In the genomic region with DNA sequence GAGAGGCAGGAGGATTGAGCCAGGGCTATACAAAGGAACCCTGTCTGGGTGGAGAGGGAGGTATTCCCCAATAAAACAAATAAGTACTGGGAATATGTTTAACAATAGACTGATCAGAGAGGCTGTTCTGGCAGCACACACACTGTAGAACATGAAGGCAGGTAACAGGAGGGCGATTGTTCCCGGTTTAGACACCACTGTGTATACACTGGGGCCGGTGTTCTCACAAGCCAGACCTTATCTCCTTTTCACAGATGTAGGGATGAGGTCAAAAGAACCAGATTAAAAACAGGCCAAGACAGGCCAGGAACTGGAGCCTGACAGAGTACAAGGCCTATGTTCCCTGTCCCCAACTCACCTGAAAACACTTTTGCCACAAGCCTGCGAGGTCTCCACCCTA, we compare ENCODE assay signal across 9 mouse cellular contexts. TPM values are rescaled to one million over a fixed set of nuclear protein-coding genes. Genes with fewer than 3 reads are reported as not detected.
DNase-seq lines count a peak whose midpoint lies in the region; ATAC-seq and TF ChIP-seq lines count a peak whose summit lies in the region.
"Had no signal": no experiment of that assay in that cellular context is flagged by ENCODE, and none has a peak within 500 bp of the region (broad histone marks: within the 10 kb centered on the region; RNA-seq: fewer than 3 reads in every experiment).

No protein-coding gene starts in this region.

- H3K36me3 ChIP-seq in lung, embryonic 15.5 days = no peaks in the 10 kb centered on the region
- H3K36me3 ChIP-seq in hindbrain, embryonic 15.5 days = no peaks in the 10 kb centered on the region
- no peaks in the 10 kb centered on the region for H3K36me3 ChIP-seq in midbrain, embryonic 15.5 days (replicated peaks)

- no peak overlapping the region for H3K9ac ChIP-seq in lung, embryonic 15.5 days
- no peak overlapping the region for H3K9ac ChIP-seq in hindbrain, embryonic 15.5 days
- H3K9ac ChIP-seq in midbrain, embryonic 15.5 days = no peak overlapping the region

- intact Hi-C loops in left cerebral cortex, postnatal 36 days (cut with DNase I) = no loop called here

- DNase-seq in lung, adult 2 months = no peak
- DNase-seq in left cerebral cortex, postnatal 36 days (ENCODE audit: low spot score in 2 of 2) = no peak
- no peak for DNase-seq in yolk sac, embryonic 10.5 days (ENCODE audit: low spot score)
- DNase-seq in cerebellum, adult 11-12 months = no peak
- DNase-seq: embryo, embryonic 11 days had no signal

- ATAC-seq in lung, embryonic 15.5 days (ENCODE audit: borderline replicate concordance, extremely low read depth, low FRiP score, low TSS enrichment) = no peak
- ATAC-seq in common myeloid progenitor, adult 5-6 weeks (replicated peaks; ENCODE audit: low read depth, poor library complexity, severe bottlenecking) = 0 out of 2 replicates have a peak, but pooled peaks have one; percentile 10
- ATAC-seq in hindbrain, embryonic 15.5 days (ENCODE audit: low FRiP score, low read depth) = no peak
- 0 out of 2 replicates have a peak, but pooled peaks have one; percentile 18 for ATAC-seq in midbrain, embryonic 15.5 days (replicated peaks)

- no peak for TF ChIP-seq POLR2A in lung, adult 2 months (IDR thresholded peaks at IDR 0.05; ENCODE audit: borderline replicate concordance, extremely low read depth, low read depth, low read length)

- TF ChIP-seq CTCF in lung, adult 2 months (IDR thresholded peaks at IDR 0.05; ENCODE audit: insufficient read depth, low read length) = no peak

- no peaks in the 10 kb centered on the region for H3K27me3 ChIP-seq in lung, embryonic 15.5 days
- H3K27me3 ChIP-seq in hindbrain, embryonic 15.5 days = no peaks in the 10 kb centered on the region
- no peaks in the 10 kb centered on the region for H3K27me3 ChIP-seq in midbrain, embryonic 15.5 days (replicated peaks)

- H3K4me1 ChIP-seq in lung, embryonic 15.5 days = peaks cover 63% of the 10 kb centered on the region
- peaks cover 30% of the 10 kb centered on the region for H3K4me1 ChIP-seq in lung, adult 2 months (ENCODE audit: control insufficient read depth, insufficient read depth, low read length)
- peaks cover 45% of the 10 kb centered on the region for H3K4me1 ChIP-seq in hindbrain, embryonic 15.5 days (replicated peaks)
- peaks cover 42% of the 10 kb centered on the region for H3K4me1 ChIP-seq in midbrain, embryonic 15.5 days

- H3K4me3 ChIP-seq in lung, embryonic 15.5 days = no peak overlapping the region
- H3K4me3 ChIP-seq in lung, adult 2 months (replicated peaks; ENCODE audit: extremely low read depth, low read depth, low read length) = no peak overlapping the region
- H3K4me3 ChIP-seq in hindbrain, embryonic 15.5 days = no peak overlapping the region
- H3K4me3 ChIP-seq in midbrain, embryonic 15.5 days = no peak overlapping the region

- H3K9me3 ChIP-seq in lung, embryonic 15.5 days = no peaks in the 10 kb centered on the region
- no peaks in the 10 kb centered on the region for H3K9me3 ChIP-seq in hindbrain, embryonic 15.5 days
- H3K9me3 ChIP-seq in midbrain, embryonic 15.5 days = no peaks in the 10 kb centered on the region

- H3K4me2 ChIP-seq in lung, embryonic 15.5 days = 0 out of 2 replicates have a peak overlapping the region, but pooled peaks have one; percentile 58
- peak overlapping the region; percentile 58 for H3K4me2 ChIP-seq in hindbrain, embryonic 15.5 days
- peak overlapping the region; percentile 50; the same call in 1 of the 2 replicates for H3K4me2 ChIP-seq in midbrain, embryonic 15.5 days

- 28% methylated on average over 4 of the region's 4 CpGs for WGBS in lung, embryonic 15.5 days
- WGBS in lung, adult 2 months = 44% methylated on average over 4 of the region's 4 CpGs
- 49% methylated on average over 4 of the region's 4 CpGs for WGBS in hindbrain, embryonic 15.5 days
- 39% methylated on average over 4 of the region's 4 CpGs for WGBS in midbrain, embryonic 15.5 days

- H3K27ac ChIP-seq in lung, embryonic 15.5 days = peak overlapping the region; percentile 93
- peak overlapping the region; percentile 72; the same call in 1 of the 2 replicates for H3K27ac ChIP-seq in hindbrain, embryonic 15.5 days (replicated peaks)
- H3K27ac ChIP-seq in midbrain, embryonic 15.5 days = no peak overlapping the region

RNA-seq across cellular contexts. Expression of a gene that starts 13.8 kb away (rescaled TPM):
- 79.2 and 85.4 TPM in 2 replicates for polyA plus RNA-seq in lung, embryonic 15.5 days (2015; fragmentation: Nextera tagmentation; extraction: Ambion mirVana)
- 12.6 and 17.4 TPM in 2 replicates for polyA plus RNA-seq in lung, adult 2 months (2012; rRNA removed)
- 198 and 245 TPM in 2 replicates for total RNA-seq in common myeloid progenitor, adult 5-6 weeks (2017)
- 52.5 and 53.2 TPM in 2 replicates for polyA plus RNA-seq in hindbrain, embryonic 15.5 days (2015; fragmentation: Nextera tagmentation; extraction: Ambion mirVana)
- polyA plus RNA-seq in midbrain, embryonic 15.5 days (2015; fragmentation: Nextera tagmentation; extraction: Ambion mirVana) = 50.1 and 50.9 TPM in 2 replicates
- 10 to 100 TPM; 37.4 to 42.5 TPM for total RNA-seq in left cerebral cortex, postnatal 36 days (2021)

RNA-seq across cellular contexts. Expression of a gene that starts 36.9 kb away (rescaled TPM):
- polyA plus RNA-seq in lung, embryonic 15.5 days (2015; fragmentation: Nextera tagmentation; extraction: Ambion mirVana) = 101 TPM in 2 replicates
- 42.7 and 56.7 TPM in 2 replicates for polyA plus RNA-seq in lung, adult 2 months (2012; rRNA removed)
- total RNA-seq in common myeloid progenitor, adult 5-6 weeks (2017) = 194 and 220 TPM in 2 replicates
- 68.3 and 69.8 TPM in 2 replicates for polyA plus RNA-seq in hindbrain, embryonic 15.5 days (2015; fragmentation: Nextera tagmentation; extraction: Ambion mirVana)
- 65.2 and 70.6 TPM in 2 replicates for polyA plus RNA-seq in midbrain, embryonic 15.5 days (2015; fragmentation: Nextera tagmentation; extraction: Ambion mirVana)
- 10 to 100 TPM; 42.6 to 46.5 TPM for total RNA-seq in left cerebral cortex, postnatal 36 days (2021)

Comparison
In these comparisons a context has a peak if more than half of its experiments do, and no peak if none do; other contexts are left out.
1. ATAC-seq: peak in common myeloid progenitor, adult 5-6 weeks (single experiment) and midbrain, embryonic 15.5 days (single experiment); none in lung, embryonic 15.5 days (single experiment) and hindbrain, embryonic 15.5 days (single experiment).
2. Peak in every context shown above with its lines, with median percentiles within 50 percentile points of each other: H3K4me2 ChIP-seq.